Mouse (Mus musculus): ENCODE results near the gene Zbtb8os. TPM values are rescaled to one million over a fixed set of nuclear protein-coding genes. Genes with fewer than 3 reads are reported as not detected.

The Zbtb8os gene
- polyA plus RNA-seq, 1 experiment from 2014 or later = 44.4 TPM

DNA sequence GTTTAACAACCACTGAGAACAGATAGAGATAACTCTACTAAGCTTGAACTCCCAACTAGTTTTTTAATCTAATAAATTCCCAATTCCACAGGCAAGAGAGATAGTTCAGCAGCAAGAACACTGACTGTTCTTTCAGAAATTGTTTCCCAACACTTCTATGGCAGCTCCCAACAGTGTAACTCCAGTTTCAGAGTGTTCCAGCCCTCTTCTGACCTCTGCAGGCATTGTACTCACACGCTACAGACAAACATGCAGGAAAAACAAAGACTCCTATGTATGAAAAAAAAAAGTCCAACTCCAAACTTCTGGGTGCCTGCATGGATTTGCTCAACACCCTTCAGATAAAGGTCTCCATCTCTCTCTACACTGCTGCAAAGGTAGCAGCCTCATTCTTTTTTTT lies 2.6 kb upstream of the Zbtb8os start:
- H3K27ac ChIP-seq = no peak overlapping the region
- no peaks in the 10 kb centered on the region for H3K27me3 ChIP-seq
- H3K9ac ChIP-seq = peak overlapping the region; percentile 44; the same call in 1 of the 2 replicates
- H3K9me3 ChIP-seq = no peaks in the 10 kb centered on the region
- H3K36me3 ChIP-seq = peaks cover 52% of the 10 kb centered on the region
- peaks cover 41% of the 10 kb centered on the region for H3K4me1 ChIP-seq
- peak overlapping the region; percentile 98 for H3K4me3 ChIP-seq
- WGBS = 20% methylated on average over 1 of the region's 1 CpGs
- no peak for ATAC-seq (ENCODE audit: insufficient number of reproducible peaks, insufficient read depth, low FRiP score, low TSS enrichment, low read depth)
- H3K4me2 ChIP-seq = peak overlapping the region; percentile 80

DNA sequence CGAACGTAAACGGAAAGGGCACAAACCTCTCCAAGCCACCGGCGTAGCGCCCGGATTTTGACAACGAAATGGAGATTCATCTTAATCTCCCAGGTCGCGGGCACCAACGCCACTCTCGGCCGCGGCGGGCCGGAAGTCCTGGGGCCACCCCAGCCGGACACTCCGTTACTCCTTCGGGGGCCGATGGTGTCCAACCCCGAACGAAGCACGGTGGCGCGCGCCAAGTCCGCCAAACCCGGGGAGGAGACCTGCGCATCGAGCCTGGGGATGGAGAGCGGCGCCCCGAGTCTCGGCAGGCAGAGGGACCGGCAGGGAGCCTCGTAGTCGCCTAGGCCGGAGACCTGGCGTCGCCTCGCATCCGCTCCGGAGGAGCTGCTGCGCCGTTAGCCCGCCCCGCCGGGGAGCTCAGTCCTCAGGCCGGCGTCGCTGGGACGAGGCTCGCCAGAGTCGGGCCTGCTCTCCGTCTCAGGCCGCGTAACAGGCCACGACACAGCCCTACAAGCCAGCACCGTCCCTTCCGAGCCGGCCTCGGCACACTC lies 749 bp upstream of the Zbtb8os start:
- WGBS = under 1% methylated on average over 61 of the region's 62 CpGs
- Histone ChIP-seq H3K27me3 (no peaks in the 10 kb centered on the region), H3K9ac (peak overlapping the region; percentile 98), H3K9me3 (no peaks in the 10 kb centered on the region), H3K36me3 (peaks cover 35% of the 10 kb centered on the region), H3K27ac (peak overlapping the region; percentile 97), H3K4me3 (peak overlapping the region; percentile 98), H3K4me1 (peaks cover 41% of the 10 kb centered on the region), H3K4me2 (peak overlapping the region; percentile 80)
- peak; percentile 1; the same call in 1 of the 2 replicates for ATAC-seq (ENCODE audit: insufficient number of reproducible peaks, insufficient read depth, low FRiP score, low TSS enrichment, low read depth)

DNA sequence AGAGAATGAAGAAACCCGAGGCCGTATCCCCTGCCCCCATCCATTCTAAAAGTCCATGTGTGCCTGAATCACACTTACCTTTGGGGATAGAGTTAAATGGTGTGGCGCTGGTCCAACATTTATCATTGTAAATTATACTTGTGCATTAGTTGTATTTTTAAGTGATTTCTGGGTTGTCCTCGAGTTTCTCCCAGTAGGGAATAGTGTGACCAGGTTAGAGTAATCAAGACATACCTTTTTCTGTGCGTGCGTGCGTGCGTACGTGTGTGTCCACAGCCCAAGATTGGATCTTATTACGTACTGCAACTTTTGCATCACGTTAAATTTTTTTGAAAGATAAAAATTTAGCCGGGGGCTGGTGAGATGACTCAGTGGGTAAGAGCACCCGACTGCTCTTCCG lies 796 bp downstream of the Zbtb8os start:
- 39% methylated on average over 14 of the region's 14 CpGs for WGBS
- peak overlapping the region; percentile 97 for H3K27ac ChIP-seq
- no peaks in the 10 kb centered on the region for H3K27me3 ChIP-seq
- peaks cover 31% of the 10 kb centered on the region for H3K4me1 ChIP-seq
- no peak for ATAC-seq (ENCODE audit: insufficient number of reproducible peaks, insufficient read depth, low FRiP score, low TSS enrichment, low read depth)
- no peaks in the 10 kb centered on the region for H3K9me3 ChIP-seq
- peaks cover 19% of the 10 kb centered on the region for H3K36me3 ChIP-seq
- H3K9ac ChIP-seq = peak overlapping the region; percentile 74
- peak overlapping the region; percentile 80 for H3K4me2 ChIP-seq
- peak overlapping the region; percentile 98 for H3K4me3 ChIP-seq

DNA sequence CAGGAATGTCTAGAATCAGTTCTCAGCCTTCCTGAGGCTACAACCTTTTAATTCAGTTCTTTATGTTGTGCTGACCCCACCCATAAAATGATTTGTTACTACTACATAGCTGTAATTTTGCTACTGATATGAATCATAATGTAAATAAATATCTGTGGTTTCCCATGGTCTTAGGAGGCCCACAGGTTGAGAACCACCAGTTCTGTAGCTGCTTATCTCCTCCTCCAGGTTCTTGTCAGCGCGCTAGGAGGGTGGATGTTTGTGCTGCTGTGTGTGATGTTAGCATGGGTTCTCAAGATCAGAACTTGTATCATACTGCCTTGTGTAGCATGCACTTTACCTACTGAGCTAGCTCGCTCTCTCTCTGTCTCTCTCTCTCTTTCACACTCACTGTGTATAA lies 4.2 kb downstream of the Zbtb8os start:
- 98% methylated on average over 3 of the region's 3 CpGs for WGBS
- H3K36me3 ChIP-seq = peaks cover 30% of the 10 kb centered on the region
- no peak overlapping the region for H3K4me3 ChIP-seq
- H3K9ac ChIP-seq = no peak overlapping the region
- H3K27me3 ChIP-seq = no peaks in the 10 kb centered on the region
- ATAC-seq (ENCODE audit: insufficient number of reproducible peaks, insufficient read depth, low FRiP score, low TSS enrichment, low read depth) = no peak
- H3K9me3 ChIP-seq = no peaks in the 10 kb centered on the region
- H3K4me1 ChIP-seq = peaks cover 5% of the 10 kb centered on the region; the same call in 1 of the 2 replicates
- H3K4me2 ChIP-seq = no peak overlapping the region
- H3K27ac ChIP-seq = no peak overlapping the region

DNA sequence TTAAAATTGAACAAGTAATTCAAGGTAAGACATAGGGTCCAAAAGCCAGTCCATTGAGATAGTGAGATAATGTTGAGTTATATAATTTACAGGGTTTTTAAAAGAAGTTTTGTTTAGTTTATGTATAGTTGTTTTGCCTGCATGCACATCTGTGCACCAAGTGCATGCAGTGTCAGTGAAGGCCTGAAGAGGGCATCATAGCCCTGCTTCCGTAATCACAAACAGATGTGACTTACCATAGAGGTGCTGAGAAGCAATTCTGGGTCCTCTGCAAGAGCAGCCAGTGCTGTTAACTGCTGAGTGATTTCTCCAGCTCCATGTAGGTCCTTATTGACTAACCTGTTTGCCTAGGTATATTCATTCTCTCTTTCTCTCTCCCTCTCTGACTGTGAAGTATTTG lies 6.4 kb downstream of the Zbtb8os start:
- H3K9me3 ChIP-seq = no peaks in the 10 kb centered on the region
- H3K4me2 ChIP-seq = no peak overlapping the region
- 82% methylated on average over 1 of the region's 1 CpGs for WGBS
- no peak overlapping the region for H3K27ac ChIP-seq
- H3K36me3 ChIP-seq = peaks cover 47% of the 10 kb centered on the region
- no peak overlapping the region for H3K4me3 ChIP-seq
- H3K9ac ChIP-seq = no peak overlapping the region
- no peak for ATAC-seq (ENCODE audit: insufficient number of reproducible peaks, insufficient read depth, low FRiP score, low TSS enrichment, low read depth)
- H3K27me3 ChIP-seq = no peaks in the 10 kb centered on the region
- no peaks in the 10 kb centered on the region for H3K4me1 ChIP-seq

DNA sequence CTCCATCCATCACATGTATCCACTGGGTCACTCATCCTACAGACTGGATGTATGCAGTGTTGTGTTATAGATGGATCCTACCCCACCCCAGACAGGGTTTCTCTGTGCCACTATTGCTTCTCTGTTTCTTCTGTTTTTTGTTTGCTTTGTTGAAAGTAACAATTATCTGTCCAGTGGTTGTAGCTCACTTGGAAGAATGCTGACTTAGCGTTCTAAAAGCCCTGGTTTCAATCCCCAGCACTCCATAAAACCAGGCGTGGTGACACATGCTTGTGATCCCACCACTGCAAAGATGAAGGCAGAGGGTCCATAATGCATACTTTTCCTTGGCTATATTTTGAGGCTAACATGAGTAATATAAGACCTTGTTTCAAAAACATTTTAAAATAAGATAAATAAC lies 7.2 kb downstream of the Zbtb8os start:
- Histone ChIP-seq H3K9ac (no peak overlapping the region), H3K4me2 (no peak overlapping the region), H3K4me3 (no peak overlapping the region), H3K27ac (no peak overlapping the region), H3K27me3 (no peaks in the 10 kb centered on the region), H3K36me3 (peaks cover 49% of the 10 kb centered on the region), H3K4me1 (no peaks in the 10 kb centered on the region), H3K9me3 (no peaks in the 10 kb centered on the region)
- 81% methylated on average over 2 of the region's 2 CpGs for WGBS
- ATAC-seq (ENCODE audit: insufficient number of reproducible peaks, insufficient read depth, low FRiP score, low TSS enrichment, low read depth) = no peak

DNA sequence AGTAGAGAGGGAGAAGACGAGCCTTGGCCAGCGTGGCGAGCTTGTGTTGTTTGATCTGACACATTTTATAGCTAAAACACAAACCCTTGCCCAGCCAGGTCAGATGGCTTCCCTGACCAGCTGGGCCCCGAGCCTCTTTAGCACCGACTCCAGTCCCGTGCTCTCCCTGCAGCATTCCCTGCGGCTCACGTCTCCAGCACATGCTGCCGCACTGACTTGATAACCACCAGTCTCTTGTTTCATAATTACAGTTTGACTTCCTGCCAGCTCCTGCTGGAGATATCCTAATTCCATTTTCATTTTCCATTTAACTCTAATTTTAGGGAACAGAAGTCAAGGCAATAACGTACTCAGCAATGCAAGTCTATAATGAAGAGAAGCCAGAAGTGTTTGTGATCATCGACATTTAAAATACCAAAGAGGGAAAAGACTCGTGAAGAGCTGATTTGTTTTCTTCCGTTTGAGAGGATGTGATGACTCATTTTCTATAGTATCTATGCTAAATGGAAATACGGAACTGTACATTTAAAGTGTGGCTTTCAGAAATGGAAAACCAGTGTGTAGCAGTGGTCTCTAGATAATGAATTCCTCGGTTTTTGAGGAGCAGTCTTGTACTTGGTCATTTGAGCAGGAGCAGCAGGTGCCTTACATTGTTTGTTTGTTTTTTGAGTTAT lies 11.1 kb downstream of the Zbtb8os start:
- no peak for ATAC-seq (ENCODE audit: insufficient number of reproducible peaks, insufficient read depth, low FRiP score, low TSS enrichment, low read depth)
- H3K4me2 ChIP-seq = no peak overlapping the region
- no peak overlapping the region for H3K27ac ChIP-seq
- H3K9ac ChIP-seq = no peak overlapping the region
- H3K36me3 ChIP-seq = peaks cover 49% of the 10 kb centered on the region
- no peaks in the 10 kb centered on the region for H3K4me1 ChIP-seq
- no peaks in the 10 kb centered on the region for H3K27me3 ChIP-seq
- no peaks in the 10 kb centered on the region for H3K9me3 ChIP-seq
- H3K4me3 ChIP-seq = no peak overlapping the region
- WGBS = 74% methylated on average over 15 of the region's 15 CpGs

DNA sequence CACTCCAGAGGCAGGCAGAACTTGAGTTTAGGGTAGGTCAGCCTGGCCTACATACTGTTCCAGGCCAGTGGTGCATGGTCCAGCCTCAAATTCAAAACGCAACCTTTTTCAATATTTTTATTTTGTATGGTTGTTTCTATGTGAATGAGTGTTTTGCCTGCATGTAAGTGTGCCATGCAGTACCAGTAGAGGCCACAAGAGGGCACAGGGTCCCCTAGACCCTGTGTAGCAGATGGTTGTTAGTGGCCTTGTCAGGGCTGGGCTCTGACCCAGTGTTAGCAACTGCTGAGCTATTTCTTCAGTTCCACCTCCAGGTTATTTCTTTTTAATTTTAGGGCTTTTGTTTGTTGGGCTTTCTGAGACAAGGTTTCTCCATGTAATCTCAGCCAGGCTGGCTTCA lies 15.1 kb downstream of the Zbtb8os start:
- Histone ChIP-seq H3K4me3 (no peak overlapping the region), H3K9ac (no peak overlapping the region), H3K4me1 (no peaks in the 10 kb centered on the region), H3K27ac (no peak overlapping the region), H3K9me3 (no peaks in the 10 kb centered on the region), H3K36me3 (peaks cover 27% of the 10 kb centered on the region), H3K27me3 (no peaks in the 10 kb centered on the region), H3K4me2 (no peak overlapping the region)
- 9% methylated on average over 1 of the region's 1 CpGs for WGBS
- ATAC-seq (ENCODE audit: insufficient number of reproducible peaks, insufficient read depth, low FRiP score, low TSS enrichment, low read depth) = no peak

DNA sequence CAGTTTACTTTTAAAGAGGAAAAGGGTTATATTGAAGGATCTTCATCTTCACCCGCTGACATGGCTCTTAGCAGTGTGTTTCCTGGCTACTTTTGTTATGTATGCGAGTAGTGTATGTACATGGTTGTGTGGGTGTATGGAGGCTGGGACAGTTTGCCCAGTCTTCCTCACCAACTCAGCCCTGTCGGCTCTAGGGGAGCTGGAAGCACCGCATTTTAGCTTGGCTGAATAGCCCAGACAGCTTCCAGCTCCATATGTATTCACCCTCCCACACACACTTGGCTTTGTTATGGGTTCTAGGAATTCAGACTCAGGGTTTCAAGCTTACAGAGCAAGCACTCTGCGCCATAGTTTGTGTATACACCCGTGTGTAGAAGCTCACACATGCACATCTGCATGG lies 15.6 kb downstream of the Zbtb8os start:
- H3K27ac ChIP-seq = no peak overlapping the region
- no peak overlapping the region for H3K4me2 ChIP-seq
- no peaks in the 10 kb centered on the region for H3K4me1 ChIP-seq
- WGBS = 75% methylated on average over 6 of the region's 6 CpGs
- H3K9ac ChIP-seq = no peak overlapping the region
- no peak overlapping the region for H3K4me3 ChIP-seq
- ATAC-seq (ENCODE audit: insufficient number of reproducible peaks, insufficient read depth, low FRiP score, low TSS enrichment, low read depth) = no peak
- H3K36me3 ChIP-seq = peaks cover 28% of the 10 kb centered on the region
- H3K9me3 ChIP-seq = no peaks in the 10 kb centered on the region
- H3K27me3 ChIP-seq = no peaks in the 10 kb centered on the region

DNA sequence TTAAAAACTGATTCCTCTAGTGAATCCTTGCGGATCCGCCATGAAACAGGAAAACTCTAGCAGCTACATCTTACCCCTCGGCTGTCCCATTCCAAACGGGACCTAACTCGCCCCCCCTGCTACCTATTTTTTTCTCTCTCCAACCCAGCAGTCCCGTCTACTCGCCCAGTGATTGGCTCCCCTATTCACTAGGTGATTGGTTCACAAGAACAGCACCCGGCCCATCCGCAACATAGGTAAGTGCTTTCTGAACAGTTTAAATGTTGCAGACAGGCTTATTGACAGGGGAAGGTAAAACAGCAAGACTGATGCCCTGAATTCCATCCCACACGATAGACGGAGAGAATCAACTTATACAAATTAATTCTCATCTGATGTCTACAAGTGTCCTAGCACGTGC lies 17.7 kb downstream of the Zbtb8os start:
- Histone ChIP-seq H3K27me3 (no peaks in the 10 kb centered on the region), H3K9ac (no peak overlapping the region), H3K4me1 (no peaks in the 10 kb centered on the region), H3K36me3 (peaks cover 34% of the 10 kb centered on the region), H3K4me3 (no peak overlapping the region), H3K4me2 (no peak overlapping the region), H3K27ac (no peak overlapping the region), H3K9me3 (no peaks in the 10 kb centered on the region)
- no peak for ATAC-seq (ENCODE audit: insufficient number of reproducible peaks, insufficient read depth, low FRiP score, low TSS enrichment, low read depth)
- 86% methylated on average over 12 of the region's 12 CpGs for WGBS

DNA sequence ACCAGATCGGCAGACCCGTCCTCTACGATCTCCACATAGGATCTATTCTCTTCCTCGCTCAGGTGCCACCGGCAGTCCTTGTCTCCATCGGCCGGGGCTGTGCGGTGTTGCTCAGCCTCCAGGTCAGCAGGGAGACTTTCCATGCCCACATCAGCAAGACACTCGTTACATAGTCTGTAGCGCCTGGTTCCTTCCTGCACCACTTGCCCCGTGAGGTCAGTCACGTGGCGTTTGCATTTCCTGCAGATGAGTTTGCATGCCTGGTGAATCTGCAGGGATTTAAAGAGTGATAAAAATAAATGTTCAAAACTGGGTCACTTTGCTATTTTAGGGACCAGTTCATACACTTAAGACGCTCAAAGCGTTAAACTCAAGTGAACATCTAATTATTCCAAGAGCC lies 18.7 kb downstream of the Zbtb8os start:
- Histone ChIP-seq H3K9ac (no peak overlapping the region), H3K4me1 (no peaks in the 10 kb centered on the region), H3K4me3 (no peak overlapping the region), H3K9me3 (no peaks in the 10 kb centered on the region), H3K4me2 (no peak overlapping the region), H3K27ac (no peak overlapping the region), H3K36me3 (peaks cover 37% of the 10 kb centered on the region), H3K27me3 (no peaks in the 10 kb centered on the region)
- 86% methylated on average over 15 of the region's 15 CpGs for WGBS
- ATAC-seq (ENCODE audit: insufficient number of reproducible peaks, insufficient read depth, low FRiP score, low TSS enrichment, low read depth) = no peak

DNA sequence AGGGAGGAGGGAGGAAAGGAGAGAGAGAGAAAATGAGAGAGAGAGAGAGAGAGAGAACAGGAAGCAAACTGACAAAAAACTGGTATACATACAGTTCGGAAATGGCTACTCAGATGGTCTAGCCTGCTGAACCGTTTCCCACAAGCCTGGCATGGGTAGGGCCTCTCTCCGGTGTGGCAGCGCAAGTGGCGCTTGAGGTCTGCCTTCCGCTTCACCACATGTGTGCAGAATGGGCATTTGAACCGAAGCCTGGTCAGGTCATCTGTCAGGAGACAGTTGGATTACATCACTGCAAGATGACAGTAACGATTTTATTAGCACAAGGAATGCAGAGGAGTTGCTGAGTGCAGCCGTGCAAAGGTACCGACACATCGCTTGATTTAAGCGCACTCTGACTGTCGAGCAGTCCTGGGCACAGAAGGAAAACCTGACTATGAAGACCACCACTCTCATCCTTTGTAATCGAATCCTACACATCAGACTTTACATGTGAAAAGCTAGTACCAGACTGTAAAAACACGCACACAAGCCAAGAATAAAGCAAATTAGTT lies 22.2 kb downstream of the Zbtb8os start:
- 87% methylated on average over 15 of the region's 15 CpGs for WGBS
- H3K27me3 ChIP-seq = no peaks in the 10 kb centered on the region
- H3K4me3 ChIP-seq = no peak overlapping the region
- no peak overlapping the region for H3K4me2 ChIP-seq
- ATAC-seq (ENCODE audit: insufficient number of reproducible peaks, insufficient read depth, low FRiP score, low TSS enrichment, low read depth) = no peak
- no peaks in the 10 kb centered on the region for H3K9me3 ChIP-seq
- no peaks in the 10 kb centered on the region for H3K4me1 ChIP-seq
- H3K9ac ChIP-seq = no peak overlapping the region
- peaks cover 50% of the 10 kb centered on the region for H3K36me3 ChIP-seq
- H3K27ac ChIP-seq = no peak overlapping the region

All from embryonic facial prominence, embryonic 13.5 days (tissue).